Mouse (Mus musculus): ENCODE data around the gene Gss.
"Not testable (repeated sequence)": the region's sequence is repeated elsewhere in the genome, so short reads cannot be mapped to it uniquely, and the experiment has no call there.

DNA sequence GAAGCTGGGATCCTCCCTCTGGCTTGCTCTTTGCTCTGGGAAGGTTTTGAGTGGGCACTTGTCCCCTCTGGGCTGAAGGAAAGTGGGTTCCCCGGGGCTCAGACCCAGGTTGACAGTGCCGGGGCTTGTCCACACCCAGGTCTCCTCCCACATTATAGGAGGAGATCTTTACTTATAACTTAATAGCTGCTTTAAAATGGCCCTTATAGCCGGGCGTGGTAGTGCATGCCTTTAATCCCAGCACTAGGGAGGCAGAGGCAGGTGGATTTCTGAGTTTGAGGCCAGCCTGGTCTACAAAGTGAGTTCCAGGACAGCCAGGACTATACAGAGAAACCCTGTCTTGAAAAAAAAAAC, 12.6 kb upstream of the Gss start:
- TF ChIP-seq CTCF (IDR thresholded peaks at IDR 0.05; ENCODE audit: borderline replicate concordance, extremely low read depth, insufficient read depth, insufficient read length); POLR2A (IDR thresholded peaks at IDR 0.05; ENCODE audit: borderline replicate concordance, extremely low read depth, insufficient read depth, insufficient read length, poor library complexity, severe bottlenecking): not testable (repeated sequence)

Data from brain, embryonic 14.5 days (tissue).